ENCODE assay signal across 15 mouse cellular contexts in genomic region chr8:107265811-107266210, GRCm38 (mm10). TPM values are rescaled to one million over a fixed set of nuclear protein-coding genes. Genes with fewer than 3 reads are reported as not detected.
DNase-seq lines count a peak whose midpoint lies in the region; ATAC-seq and TF ChIP-seq lines count a peak whose summit lies in the region.
"Had no signal": no experiment of that assay in that cellular context is flagged by ENCODE, and none has a peak within 500 bp of the region (broad histone marks: within the 10 kb centered on the region; RNA-seq: fewer than 3 reads in every experiment).

No protein-coding gene starts in this region.

- WGBS in lung, embryonic 14.5 days: 71% methylated on average over 10 of the region's 10 CpGs
- WGBS in midbrain, postnatal 0 days: 73% methylated on average over 10 of the region's 10 CpGs

- no peak overlapping the region for H3K9ac ChIP-seq in lung, embryonic 14.5 days
- H3K9ac ChIP-seq in midbrain, postnatal 0 days (replicated peaks; ENCODE audit: low read length, poor library complexity, severe bottlenecking): no peak overlapping the region
- H3K9ac ChIP-seq: neural tube, embryonic 13.5 days had no signal

- H3K4me3 ChIP-seq in lung, embryonic 14.5 days (ENCODE audit: low read depth, low read length): no peak overlapping the region
- H3K4me3 ChIP-seq in midbrain, postnatal 0 days (ENCODE audit: low read depth, low read length): no peak overlapping the region
- H3K4me3 ChIP-seq: erythroblast, embryonic 14.5 days; layer of hippocampus, adult 2 months; neural tube, embryonic 13.5 days had no signal

- no peaks in the 10 kb centered on the region for H3K36me3 ChIP-seq in lung, embryonic 14.5 days (ENCODE audit: insufficient read depth)
- H3K36me3 ChIP-seq in midbrain, postnatal 0 days (ENCODE audit: insufficient read depth, low read length): no peaks in the 10 kb centered on the region
- H3K36me3 ChIP-seq: neural tube, embryonic 13.5 days had no signal

- no peak for ATAC-seq in lung, embryonic 14.5 days (ENCODE audit: insufficient read depth)
- ATAC-seq in midbrain, postnatal 0 days (ENCODE audit: low FRiP score): no peak
- ATAC-seq in frontal cortex, adult (ENCODE audit: low TSS enrichment): no peak

- H3K4me2 ChIP-seq in lung, embryonic 14.5 days: no peak overlapping the region
- no peak overlapping the region for H3K4me2 ChIP-seq in midbrain, postnatal 0 days (ENCODE audit: low read depth, low read length, poor library complexity, severe bottlenecking)
- H3K4me2 ChIP-seq: neural tube, embryonic 13.5 days had no signal

- no peaks in the 10 kb centered on the region for H3K27me3 ChIP-seq in lung, embryonic 14.5 days (ENCODE audit: insufficient read depth, low read length)
- no peaks in the 10 kb centered on the region for H3K27me3 ChIP-seq in midbrain, postnatal 0 days (ENCODE audit: insufficient read depth, low read length)
- H3K27me3 ChIP-seq: neural tube, embryonic 13.5 days had no signal

- no peak overlapping the region for H3K27ac ChIP-seq in lung, embryonic 14.5 days (ENCODE audit: low read depth)
- H3K27ac ChIP-seq in midbrain, postnatal 0 days (ENCODE audit: low read depth, low read length): no peak overlapping the region
- H3K27ac ChIP-seq: layer of hippocampus, adult 2 months; neural tube, embryonic 13.5 days had no signal

- H3K4me1 ChIP-seq in lung, embryonic 14.5 days (ENCODE audit: insufficient read depth): no peaks in the 10 kb centered on the region
- no peaks in the 10 kb centered on the region for H3K4me1 ChIP-seq in midbrain, postnatal 0 days (ENCODE audit: insufficient read depth, low read length)
- H3K4me1 ChIP-seq: neural tube, embryonic 13.5 days had no signal

- no peaks in the 10 kb centered on the region for H3K9me3 ChIP-seq in lung, embryonic 14.5 days (ENCODE audit: low read depth, low read length)
- no peaks in the 10 kb centered on the region for H3K9me3 ChIP-seq in midbrain, postnatal 0 days (ENCODE audit: low read length)
- H3K9me3 ChIP-seq: neural tube, embryonic 13.5 days had no signal

- peak; percentile 14 for DNase-seq in lung, embryonic 14.5 days
- DNase-seq in lung, postnatal 14 days: no peak
- DNase-seq in embryo, embryonic 11 days: peak; percentile 52
- DNase-seq in kidney, adult 11 months: peak; percentile 69
- DNase-seq in midbrain, postnatal 0 days (ENCODE audit: low spot score): peak; percentile 55
- DNase-seq in left cerebral cortex, adult 11 months (ENCODE audit: low spot score): no peak
- DNase-seq: adrenal gland, adult 8-10 months; cerebellum, adult 2 months; gastrocnemius, postnatal 36 days; lung, postnatal 36 days; spleen, adult 18-20 months had no signal

- TF ChIP-seq CTCF in lung, embryonic 14.5 days (IDR thresholded peaks at IDR 0.05; ENCODE audit: low read depth): no peak
- no peak for TF ChIP-seq CTCF in midbrain, postnatal 0 days (IDR thresholded peaks at IDR 0.05)

RNA-seq across cellular contexts. Expression of gene Nfat5, which starts 27.5 kb away (rescaled TPM):
- polyA plus RNA-seq in lung, embryonic 14.5 days (2014; fragmentation: Nextera tagmentation; extraction: Ambion mirVana): 13.3 and 14.1 TPM in 2 replicates
- 20.3 and 37.1 TPM in 2 replicates for total RNA-seq in midbrain, postnatal 0 days (2014; rRNA removed)
- 3.7 and 6.8 TPM in 2 replicates for polyA plus RNA-seq in midbrain, postnatal 0 days (2015; fragmentation: Nextera tagmentation; extraction: Ambion mirVana)

Comparison
In these comparisons a context has a peak if more than half of its experiments do, and no peak if none do; other contexts are left out.
1. DNase-seq: peak in lung, embryonic 14.5 days (single experiment), embryo, embryonic 11 days (single experiment), kidney, adult 11 months (single experiment) and midbrain, postnatal 0 days (single experiment); none in lung, postnatal 14 days (single experiment) and left cerebral cortex, adult 11 months (single experiment).